Mouse (Mus musculus): ENCODE data around the gene Sdr39u1. TPM values are rescaled to one million over a fixed set of nuclear protein-coding genes. Genes with fewer than 3 reads are reported as not detected.

Sdr39u1 gene
- total RNA-seq, 4 experiments from 2014 or later = 101 to 123 (median 111) TPM

DNA sequence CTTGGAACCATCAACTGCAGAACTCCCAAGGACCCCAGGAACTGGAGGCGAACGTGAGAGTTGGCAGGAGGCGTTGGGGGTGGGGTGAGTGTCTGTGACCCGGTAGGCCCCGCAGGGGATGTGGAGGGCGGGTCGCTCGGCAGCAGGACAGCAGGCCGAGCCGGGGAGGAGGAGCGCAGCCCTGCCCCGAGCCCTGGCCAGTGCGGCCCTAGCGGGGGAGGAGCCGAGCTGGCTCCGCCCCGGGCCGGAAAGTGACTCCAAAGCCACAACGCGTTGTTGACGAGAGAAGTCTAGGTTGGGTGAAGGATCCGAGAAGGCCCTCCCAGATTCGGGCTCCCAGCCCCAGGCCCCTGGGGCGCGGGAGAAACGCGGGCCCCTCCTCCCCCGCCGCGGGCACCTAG is 15.4 kb downstream of the Sdr39u1 start, which contains the start of gene Khnyn:
Gene Khnyn (plus strand): TSS at position 235 of the 401 bp plus-strand sequence.
- peak; percentile 51 to 82 for DNase-seq (ENCODE audit: low spot score in 2 of 2)

DNA sequence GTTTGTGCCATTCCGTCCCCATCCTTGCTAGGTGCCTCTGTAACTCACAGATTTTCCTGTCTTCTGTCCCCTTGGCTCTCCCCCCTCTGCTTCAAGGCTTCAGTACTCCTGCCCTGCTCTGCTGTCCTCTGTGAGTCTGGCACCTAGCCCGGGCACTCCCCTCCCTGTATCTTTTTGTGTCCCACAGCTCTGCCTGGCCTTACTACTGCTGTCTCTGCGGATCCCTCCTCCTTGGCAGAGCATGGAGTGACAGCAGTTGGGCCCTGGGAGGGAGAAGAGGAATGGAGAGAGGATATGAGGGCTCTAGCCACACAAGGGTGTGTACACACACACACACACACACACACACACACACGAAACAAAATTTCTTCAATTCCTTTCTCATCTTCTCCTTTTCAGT is 15.9 kb downstream of the Sdr39u1 start, which contains the start of gene Cbln3:
Gene Cbln3 (minus strand): TSS at position 227 of the 400 bp plus-strand sequence.
- no peak for DNase-seq (ENCODE audit: low spot score in 2 of 2)

GRCm38 (mm10) chr14:55883663-55884062 is 16.4 kb downstream of the Sdr39u1 start:
- no peak for DNase-seq (ENCODE audit: low spot score in 2 of 2)

- DNase-seq (ENCODE audit: low spot score in 2 of 2) = no peak
These were observed 16.9 kb downstream of the Sdr39u1 start for GRCm38 (mm10) chr14:55883149-55883661.

GRCm38 (mm10) chr14:55882171-55882641 is 17.9 kb downstream of the Sdr39u1 start:
- no peak for DNase-seq (ENCODE audit: low spot score in 2 of 2)

DNA sequence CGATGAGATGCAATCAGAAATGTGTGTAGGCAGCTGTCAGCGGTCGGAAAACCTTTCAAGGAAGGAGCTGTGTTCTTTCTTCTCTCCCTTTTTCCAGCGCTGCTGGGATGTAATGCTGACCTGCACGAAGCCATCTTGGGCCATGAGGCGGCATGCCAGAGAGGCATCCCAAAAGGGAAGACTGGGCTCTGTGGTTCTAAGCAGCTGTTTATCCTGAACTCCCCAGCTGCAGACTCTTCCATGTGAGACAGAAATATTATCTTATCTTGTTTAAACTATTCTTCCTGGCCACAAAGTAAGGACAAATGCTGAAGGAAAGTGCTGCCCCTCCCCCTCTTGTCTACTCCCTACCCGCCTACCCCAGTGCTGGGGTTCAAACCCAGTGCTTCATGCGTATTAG is 19.1 kb downstream of the Sdr39u1 start:
- DNase-seq (ENCODE audit: low spot score in 2 of 2) = no peak

GRCm38 (mm10) chr14:55879623-55880022 is 20.5 kb downstream of the Sdr39u1 start:
- DNase-seq (ENCODE audit: low spot score in 2 of 2) = peak; percentile 43 to 62

DNA sequence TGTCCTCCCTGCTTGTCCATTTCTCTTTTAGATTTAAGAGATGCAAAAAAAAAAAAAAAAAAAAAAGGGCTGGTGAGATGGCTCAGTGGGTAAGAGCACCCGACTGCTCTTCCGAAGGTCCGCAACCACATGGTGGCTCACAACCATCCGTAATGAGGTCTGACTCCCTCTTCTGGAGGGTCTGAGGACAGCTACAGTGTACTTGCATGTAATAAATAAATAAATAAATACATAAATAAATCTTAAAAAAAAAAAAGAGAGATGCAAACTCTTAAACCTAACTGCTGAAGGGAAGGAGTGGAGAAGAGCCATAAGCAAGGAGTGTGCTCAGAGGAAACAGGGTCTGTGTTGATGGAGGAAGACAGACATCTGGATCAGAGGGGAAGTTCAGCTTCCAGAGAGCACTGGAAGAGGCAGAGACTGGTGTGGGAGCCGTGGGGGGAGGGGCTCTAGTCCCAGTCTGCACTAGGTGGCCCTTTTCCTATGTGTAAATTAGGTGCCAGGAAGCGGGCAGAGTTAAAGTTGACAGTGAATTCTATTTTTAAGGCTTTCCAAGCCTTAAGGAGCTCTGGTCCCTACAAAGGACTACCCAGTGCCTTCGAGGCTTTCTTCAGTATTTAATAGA is 21.7 kb downstream of the Sdr39u1 start:
- no peak for DNase-seq (ENCODE audit: low spot score in 2 of 2)

GRCm38 (mm10) chr14:55877469-55878315 is 22.4 kb downstream of the Sdr39u1 start:
- DNase-seq (ENCODE audit: low spot score in 2 of 2) = no peak

DNA sequence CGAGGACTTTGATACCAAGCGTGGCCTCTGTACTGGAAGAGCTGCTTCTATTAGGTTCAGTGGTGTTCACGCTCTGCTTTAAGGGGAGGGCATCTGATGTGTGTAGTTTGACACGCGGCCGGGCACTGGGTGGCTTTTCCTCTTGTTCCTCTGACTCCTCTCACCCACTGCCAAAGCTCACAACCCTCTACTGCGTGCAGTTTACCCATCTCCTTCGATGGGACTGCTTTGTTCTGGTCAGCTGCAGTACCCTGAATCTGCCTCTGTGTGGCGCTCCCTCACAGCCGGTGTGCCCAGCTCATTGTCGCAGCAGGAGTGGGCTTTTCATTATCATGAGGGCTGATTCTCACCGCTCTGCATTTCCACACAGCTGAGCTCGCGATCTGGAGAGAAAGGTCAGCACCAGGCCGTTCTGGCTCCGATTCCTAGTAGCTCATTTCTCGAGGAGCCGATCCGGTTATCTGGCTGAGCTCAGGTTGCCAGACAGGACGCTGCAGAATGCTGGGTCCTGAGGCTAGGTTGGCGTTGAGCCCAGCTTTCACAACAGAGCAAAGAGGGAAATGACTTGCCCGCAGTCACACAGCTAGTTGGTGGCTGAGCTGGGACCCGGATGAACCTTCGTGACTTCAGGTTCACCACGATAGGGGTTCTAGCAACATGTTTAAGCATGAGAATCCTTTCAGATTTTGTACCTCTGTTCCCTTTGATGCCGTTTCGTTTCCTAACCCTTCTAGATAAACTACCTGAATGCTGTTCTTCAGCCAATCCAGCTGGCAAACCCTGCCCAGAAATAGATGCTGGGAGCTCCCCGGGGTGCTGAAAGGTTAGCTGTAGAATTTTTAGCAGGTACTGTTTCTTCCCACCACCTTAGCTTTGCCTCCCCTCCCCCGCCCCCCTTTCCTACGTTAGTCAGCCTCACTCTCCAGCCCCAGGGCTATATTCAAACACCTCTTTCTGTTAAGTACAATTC is 26.1 kb downstream of the Sdr39u1 start:
- peak in 1 of 2 experiments; percentile 63 for DNase-seq (ENCODE audit: low spot score in 2 of 2)

DNA sequence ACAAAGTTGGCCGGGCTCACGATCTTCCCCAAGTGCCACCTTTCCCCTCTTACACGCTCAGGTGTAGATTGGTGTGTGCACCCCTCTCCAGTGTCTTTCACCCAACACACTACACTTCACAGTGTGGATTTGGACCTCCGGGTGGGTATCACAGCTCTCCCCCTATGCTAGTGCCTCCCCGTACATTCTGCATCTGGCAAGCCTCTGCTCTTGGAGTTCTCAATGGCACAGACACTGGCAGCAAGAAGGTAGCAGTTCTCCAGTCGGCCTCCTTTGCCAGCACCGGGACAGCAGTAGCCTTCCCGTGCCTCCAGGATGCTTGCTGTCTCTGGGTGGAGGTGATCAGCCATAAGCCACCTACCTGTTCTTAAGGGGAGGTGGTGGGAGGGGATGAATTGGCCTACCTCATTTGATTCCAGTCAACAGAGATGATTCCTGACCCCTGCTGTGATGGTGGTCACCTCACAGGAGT is 26.8 kb downstream of the Sdr39u1 start:
- no peak for DNase-seq (ENCODE audit: low spot score in 2 of 2)

GRCm38 (mm10) chr14:55872551-55872950 is 27.5 kb downstream of the Sdr39u1 start:
- DNase-seq (ENCODE audit: low spot score in 2 of 2) = no peak

DNA sequence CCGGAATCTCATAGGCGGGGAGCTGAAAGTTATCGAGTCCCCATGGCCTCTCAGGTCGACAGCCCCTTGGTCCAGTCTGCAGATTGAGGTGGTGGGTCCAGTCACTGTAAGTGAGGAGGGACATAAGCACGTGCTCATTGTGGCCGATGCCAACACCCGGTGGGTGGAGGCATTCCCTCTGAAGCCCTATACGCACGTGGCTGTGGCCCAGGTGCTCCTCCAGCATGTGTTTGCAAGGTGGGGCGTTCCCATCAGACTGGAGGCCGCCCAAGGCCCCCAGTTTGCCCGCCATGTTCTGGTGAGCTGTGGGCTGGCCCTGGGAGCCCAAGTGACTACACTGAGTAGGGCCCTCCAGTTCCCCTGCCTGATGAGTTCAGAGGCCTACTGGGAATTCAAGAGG is 28.1 kb downstream of the Sdr39u1 start:
- no peak for DNase-seq (ENCODE audit: low spot score in 2 of 2)

- DNase-seq (ENCODE audit: low spot score in 2 of 2) = no peak
These were observed 30.6 kb downstream of the Sdr39u1 start for GRCm38 (mm10) chr14:55869538-55869937.

GRCm38 (mm10) chr14:55868230-55869026 is 31.7 kb downstream of the Sdr39u1 start:
- DNase-seq (ENCODE audit: low spot score in 2 of 2) = no peak

DNA sequence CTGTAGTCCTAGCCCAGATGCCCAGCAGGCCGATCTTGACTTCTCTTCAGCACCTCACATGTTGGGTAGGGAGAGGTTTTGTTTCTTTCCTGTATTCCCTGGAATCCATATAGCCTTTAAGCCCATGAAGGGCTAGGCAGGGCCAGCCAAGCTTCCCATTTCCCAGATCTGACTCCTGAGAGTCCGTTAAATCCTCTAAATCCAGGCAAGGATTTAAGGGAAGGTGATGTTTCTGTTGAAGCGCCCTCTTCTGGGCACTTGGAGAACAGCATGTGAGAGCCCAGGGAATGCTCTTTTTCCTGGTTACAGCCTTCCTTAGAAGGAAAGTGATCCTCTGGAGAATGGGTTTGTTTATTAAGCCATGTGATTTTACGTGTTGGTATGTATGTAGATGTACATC is 33.1 kb downstream of the Sdr39u1 start:
- DNase-seq (ENCODE audit: low spot score in 2 of 2) = peak in 1 of 2 experiments; percentile 43

- DNase-seq (ENCODE audit: low spot score in 2 of 2) = no peak
These were observed 36.3 kb downstream of the Sdr39u1 start for GRCm38 (mm10) chr14:55863773-55864172.

GRCm38 (mm10) chr14:55862970-55863369 is 37.1 kb downstream of the Sdr39u1 start:
- DNase-seq (ENCODE audit: low spot score in 2 of 2) = no peak

GRCm38 (mm10) chr14:55862186-55862585 is 37.9 kb downstream of the Sdr39u1 start:
- DNase-seq (ENCODE audit: low spot score in 2 of 2) = no peak

DNA sequence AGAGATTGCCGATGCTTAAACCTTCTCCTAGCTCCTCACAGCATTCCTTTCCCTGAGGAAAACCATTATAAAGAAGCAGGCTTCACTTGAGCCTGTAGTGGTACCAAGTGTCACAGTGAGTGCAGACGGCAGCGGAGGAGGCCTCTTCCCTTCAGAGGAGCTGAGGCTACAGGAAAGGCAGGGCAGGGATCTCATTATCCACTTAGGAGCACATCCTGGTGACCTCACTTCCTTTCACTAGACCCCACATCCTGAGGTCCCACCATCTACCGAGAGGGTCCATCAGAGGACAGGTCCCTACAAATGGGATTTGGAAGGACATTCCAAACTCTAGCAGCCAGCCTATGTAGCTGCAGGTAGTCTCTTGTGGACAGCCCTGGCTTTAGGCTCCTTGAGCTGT is 42.5 kb downstream of the Sdr39u1 start:
- no peak for DNase-seq (ENCODE audit: low spot score in 2 of 2)
